Mouse (Mus musculus): ENCODE results near the gene Ttc26. TPM values are rescaled to one million over a fixed set of nuclear protein-coding genes. Genes with fewer than 3 reads are reported as not detected.
"Not testable (repeated sequence)": the region's sequence is repeated elsewhere in the genome, so short reads cannot be mapped to it uniquely, and the experiment has no call there.

Ttc26 gene
- polyA plus RNA-seq, 1 experiment, result 0.13 TPM

DNA sequence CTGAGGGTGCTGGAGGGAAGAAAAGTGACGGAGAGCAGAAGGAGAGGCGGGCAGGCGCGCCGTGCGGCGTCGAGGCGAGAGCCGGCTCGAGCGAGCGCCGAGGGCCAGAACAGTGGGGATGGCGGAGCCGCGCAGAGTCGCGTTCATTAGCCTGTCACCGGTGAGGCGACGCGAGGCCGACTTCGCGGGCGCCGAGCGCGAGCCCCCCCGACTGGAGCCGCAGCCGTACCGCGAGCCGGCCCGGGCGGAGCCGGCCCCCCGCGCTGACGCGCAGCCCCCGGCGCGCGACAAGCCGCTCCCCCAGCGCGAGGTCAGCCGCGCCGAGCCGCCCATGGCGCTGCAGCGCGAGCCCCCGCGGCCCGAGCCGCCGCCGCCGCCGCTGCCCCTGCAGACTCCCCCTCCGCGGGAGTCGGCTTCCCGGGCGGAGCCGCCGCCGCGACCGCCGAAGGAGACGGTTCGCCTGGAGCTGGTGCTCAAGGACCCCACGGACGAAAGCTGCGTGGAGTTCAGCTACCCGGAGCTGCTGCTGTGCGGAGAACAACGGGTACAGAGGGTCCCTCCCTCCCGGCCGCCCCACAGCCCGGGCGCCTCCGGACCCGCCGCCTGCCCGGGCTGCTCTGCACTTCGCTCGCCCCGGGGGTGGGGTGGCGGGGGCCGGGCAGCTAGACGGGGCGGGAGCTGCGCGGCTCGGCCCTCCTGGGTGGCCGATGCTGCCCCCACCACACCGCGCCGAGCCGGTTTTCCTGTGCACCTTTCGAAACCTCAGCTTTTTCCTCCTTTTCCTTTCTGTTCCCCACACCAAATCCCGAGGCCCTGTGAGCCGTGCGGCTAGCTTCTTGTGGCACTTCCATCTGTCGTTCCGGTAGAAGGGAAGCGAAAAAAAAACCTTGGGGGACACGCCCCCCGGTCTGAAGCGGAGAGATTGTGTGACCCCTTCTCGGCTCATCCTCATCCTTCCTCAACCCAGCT lies 53.1 kb downstream of the Ttc26 start:
- WGBS, result 3% methylated on average over 117 of the region's 118 CpGs
- peak; percentile 43; the same call in 1 of the 2 replicates for TF ChIP-seq POLR2A (IDR thresholded peaks at IDR 0.05; ENCODE audit: low read depth, low read length)
- TF ChIP-seq CTCF (IDR thresholded peaks at IDR 0.05; ENCODE audit: extremely low read depth, insufficient read length, insufficient replicate concordance, low read depth, low read length), result no peak
- peak overlapping the region; percentile 81 for H3K4me3 ChIP-seq (ENCODE audit: low read depth, low read length)
- H3K36me3 ChIP-seq (ENCODE audit: control insufficient read depth, insufficient read depth, low read length), result no peaks in the 10 kb centered on the region
- no peaks in the 10 kb centered on the region for H3K4me1 ChIP-seq (ENCODE audit: control insufficient read depth, insufficient read depth, insufficient read length, low read length)
- H3K27ac ChIP-seq (ENCODE audit: insufficient read depth, low read depth, low read length), result peak overlapping the region; percentile 83
- H3K27me3 ChIP-seq (ENCODE audit: control insufficient read depth, insufficient read depth, low read length), result no peaks in the 10 kb centered on the region

DNA sequence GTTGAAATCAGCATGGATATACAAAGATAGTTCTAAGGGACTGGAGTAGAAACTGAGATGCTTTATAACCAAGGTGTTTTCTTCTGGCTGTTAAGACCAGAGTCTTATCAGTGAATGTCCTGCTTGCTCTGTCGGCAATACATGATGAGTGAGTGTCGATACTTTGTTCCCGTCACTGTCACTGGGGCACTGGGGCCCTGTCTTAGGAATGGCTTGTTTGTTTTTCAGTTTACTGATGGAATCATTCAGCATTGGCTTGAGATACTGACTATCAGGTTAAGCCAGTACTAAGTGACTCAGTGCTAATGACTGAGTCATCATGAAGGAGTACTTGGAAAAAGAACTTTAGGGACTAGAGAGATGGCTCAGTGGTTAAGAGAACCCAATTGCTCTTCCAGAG lies 62.6 kb downstream of the Ttc26 start:
- WGBS, result 65% methylated on average over 3 of the region's 3 CpGs
- Histone ChIP-seq H3K27me3 (ENCODE audit: control insufficient read depth, insufficient read depth, low read length) (no peaks in the 10 kb centered on the region), H3K27ac (ENCODE audit: insufficient read depth, low read depth, low read length) (no peak overlapping the region), H3K36me3 (ENCODE audit: control insufficient read depth, insufficient read depth, low read length) (peaks cover 20% of the 10 kb centered on the region), H3K4me3 (ENCODE audit: low read depth, low read length) (no peak overlapping the region), H3K4me1 (ENCODE audit: control insufficient read depth, insufficient read depth, insufficient read length, low read length) (no peaks in the 10 kb centered on the region)
- TF ChIP-seq CTCF (IDR thresholded peaks at IDR 0.05; ENCODE audit: extremely low read depth, insufficient read length, insufficient replicate concordance, low read depth, low read length) (no peak), POLR2A (IDR thresholded peaks at IDR 0.05; ENCODE audit: low read depth, low read length) (no peak)

DNA sequence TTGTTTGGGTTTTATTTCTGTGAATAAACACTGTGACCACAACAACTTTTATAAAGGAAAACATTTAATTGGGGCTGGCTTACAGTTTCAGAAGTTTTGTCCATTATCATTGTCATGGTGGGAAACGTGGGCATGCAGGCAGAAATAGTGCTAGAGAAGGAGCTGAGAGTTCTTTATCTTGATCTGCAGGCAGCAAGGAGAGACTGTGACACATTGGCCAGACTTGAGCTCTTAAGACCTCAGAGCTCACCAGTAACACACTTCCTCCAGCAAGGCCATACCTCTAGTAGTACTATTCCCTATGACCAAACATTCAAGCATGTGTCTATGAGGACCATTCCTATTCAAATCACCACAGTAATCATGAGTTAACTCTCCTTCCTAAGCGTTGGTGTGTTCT lies 67.0 kb downstream of the Ttc26 start:
- Histone ChIP-seq H3K27me3 (ENCODE audit: control insufficient read depth, insufficient read depth, low read length) (no peaks in the 10 kb centered on the region), H3K4me1 (ENCODE audit: control insufficient read depth, insufficient read depth, insufficient read length, low read length) (no peaks in the 10 kb centered on the region), H3K4me3 (ENCODE audit: low read depth, low read length) (no peak overlapping the region), H3K27ac (ENCODE audit: insufficient read depth, low read depth, low read length) (no peak overlapping the region), H3K36me3 (ENCODE audit: control insufficient read depth, insufficient read depth, low read length) (peaks cover 21% of the 10 kb centered on the region; the same call in 1 of the 2 replicates)
- WGBS, result 74% methylated on average over 2 of the region's 2 CpGs
- TF ChIP-seq CTCF (IDR thresholded peaks at IDR 0.05; ENCODE audit: extremely low read depth, insufficient read length, insufficient replicate concordance, low read depth, low read length) (no peak), POLR2A (IDR thresholded peaks at IDR 0.05; ENCODE audit: low read depth, low read length) (no peak)

DNA sequence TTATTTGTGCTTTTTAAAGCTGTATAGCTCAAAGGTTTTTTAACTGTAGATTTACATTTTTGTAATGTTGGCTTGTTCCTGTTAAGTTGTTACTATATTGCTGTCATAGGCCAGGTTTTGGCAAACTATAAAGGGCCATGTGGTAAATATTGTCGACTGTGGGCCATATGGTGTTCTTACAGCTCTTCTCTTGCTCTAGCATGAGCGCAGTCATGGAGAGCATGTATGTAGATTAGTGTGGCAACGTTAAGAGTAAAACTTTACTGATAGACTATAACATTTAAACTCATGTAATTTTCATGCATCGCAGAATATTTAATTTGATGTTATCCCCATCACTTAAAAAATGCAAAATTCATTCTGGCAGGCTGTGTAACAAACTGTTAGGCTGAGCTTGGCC lies 71.8 kb downstream of the Ttc26 start:
- Histone ChIP-seq H3K4me3 (ENCODE audit: low read depth, low read length) (no peak overlapping the region), H3K4me1 (ENCODE audit: control insufficient read depth, insufficient read depth, insufficient read length, low read length) (no peaks in the 10 kb centered on the region), H3K36me3 (ENCODE audit: control insufficient read depth, insufficient read depth, low read length) (peaks cover 24% of the 10 kb centered on the region; the same call in 1 of the 2 replicates), H3K27ac (ENCODE audit: insufficient read depth, low read depth, low read length) (no peak overlapping the region), H3K27me3 (ENCODE audit: control insufficient read depth, insufficient read depth, low read length) (no peaks in the 10 kb centered on the region)
- 92% methylated on average over 4 of the region's 4 CpGs for WGBS
- no peak for TF ChIP-seq POLR2A (IDR thresholded peaks at IDR 0.05; ENCODE audit: low read depth, low read length)
- no peak for TF ChIP-seq CTCF (IDR thresholded peaks at IDR 0.05; ENCODE audit: extremely low read depth, insufficient read length, insufficient replicate concordance, low read depth, low read length)

DNA sequence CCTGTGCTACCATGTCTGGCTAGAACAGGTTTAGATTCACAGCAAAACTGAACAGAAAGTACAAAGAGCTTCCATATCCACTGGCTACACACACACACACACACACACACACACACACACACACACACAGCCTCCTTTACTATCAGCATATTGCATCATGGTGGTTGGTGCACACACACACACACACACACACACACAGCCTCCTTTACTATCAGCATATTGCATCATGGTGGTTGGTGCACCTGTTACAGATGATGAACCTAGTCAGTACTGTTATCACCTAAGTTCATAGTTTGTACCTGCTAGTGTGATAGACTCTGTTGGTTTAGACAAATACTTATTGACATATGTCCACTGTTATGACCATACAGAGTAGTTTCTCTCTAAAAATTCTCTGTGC lies 75.2 kb downstream of the Ttc26 start:
- H3K36me3 ChIP-seq (ENCODE audit: control insufficient read depth, insufficient read depth, low read length), result peaks cover 20% of the 10 kb centered on the region
- not testable (repeated sequence) for H3K4me3 ChIP-seq (ENCODE audit: low read depth, low read length); H3K27me3 ChIP-seq (ENCODE audit: control insufficient read depth, insufficient read depth, low read length); H3K4me1 ChIP-seq (ENCODE audit: control insufficient read depth, insufficient read depth, insufficient read length, low read length); H3K27ac ChIP-seq (ENCODE audit: insufficient read depth, low read depth, low read length)

DNA sequence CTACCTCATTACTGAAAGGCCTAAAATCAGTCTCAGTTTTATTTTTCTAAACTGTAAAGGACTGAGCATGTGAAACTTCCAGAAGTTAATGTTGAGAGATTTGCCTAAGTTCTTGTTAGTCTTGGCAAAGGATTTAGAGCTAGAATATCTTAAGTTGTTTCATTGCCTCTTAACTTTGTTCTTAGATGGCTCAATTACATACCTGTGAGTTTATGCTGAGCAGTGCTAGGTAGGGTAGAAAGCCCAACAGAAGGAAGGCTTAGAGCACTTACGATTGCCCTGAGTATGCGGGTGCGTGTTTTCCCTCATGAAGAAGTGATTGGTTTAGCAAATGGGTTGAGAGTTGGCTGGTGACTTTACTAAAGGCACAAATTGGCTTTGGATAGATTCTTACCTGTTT lies 76.8 kb downstream of the Ttc26 start:
- H3K27ac ChIP-seq (ENCODE audit: insufficient read depth, low read depth, low read length), result no peak overlapping the region
- no peak overlapping the region for H3K4me3 ChIP-seq (ENCODE audit: low read depth, low read length)
- H3K4me1 ChIP-seq (ENCODE audit: control insufficient read depth, insufficient read depth, insufficient read length, low read length), result no peaks in the 10 kb centered on the region
- WGBS, result 98% methylated on average over 3 of the region's 3 CpGs
- no peak for TF ChIP-seq CTCF (IDR thresholded peaks at IDR 0.05; ENCODE audit: extremely low read depth, insufficient read length, insufficient replicate concordance, low read depth, low read length)
- TF ChIP-seq POLR2A (IDR thresholded peaks at IDR 0.05; ENCODE audit: low read depth, low read length), result no peak
- peaks cover 18% of the 10 kb centered on the region for H3K36me3 ChIP-seq (ENCODE audit: control insufficient read depth, insufficient read depth, low read length)
- H3K27me3 ChIP-seq (ENCODE audit: control insufficient read depth, insufficient read depth, low read length), result no peaks in the 10 kb centered on the region

DNA sequence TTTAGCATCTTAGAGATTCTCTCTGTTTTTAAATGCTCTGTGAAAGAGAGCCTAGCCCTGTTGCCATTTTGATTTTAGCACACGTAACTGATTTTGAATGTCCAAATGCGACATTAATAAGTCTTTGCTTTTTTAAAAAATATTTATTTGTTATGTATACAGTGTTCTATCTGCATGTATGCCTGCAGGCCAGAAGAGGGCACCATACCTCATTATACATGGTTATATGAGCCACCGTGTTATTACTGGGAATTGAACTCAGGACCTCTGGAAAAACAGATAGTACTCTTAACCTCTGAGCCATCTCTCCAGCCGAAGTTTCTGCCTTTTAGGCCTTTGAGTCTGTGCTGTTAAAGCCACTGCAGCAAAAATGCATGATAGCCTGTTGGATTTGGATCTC lies 88.3 kb downstream of the Ttc26 start:
- no peak for TF ChIP-seq CTCF (IDR thresholded peaks at IDR 0.05; ENCODE audit: extremely low read depth, insufficient read length, insufficient replicate concordance, low read depth, low read length)
- TF ChIP-seq POLR2A (IDR thresholded peaks at IDR 0.05; ENCODE audit: low read depth, low read length), result no peak
- H3K4me3 ChIP-seq (ENCODE audit: low read depth, low read length), result no peak overlapping the region
- peaks cover 33% of the 10 kb centered on the region for H3K36me3 ChIP-seq (ENCODE audit: control insufficient read depth, insufficient read depth, low read length)
- H3K27me3 ChIP-seq (ENCODE audit: control insufficient read depth, insufficient read depth, low read length), result no peaks in the 10 kb centered on the region
- H3K27ac ChIP-seq (ENCODE audit: insufficient read depth, low read depth, low read length), result no peak overlapping the region
- WGBS, result 77% methylated on average over 4 of the region's 4 CpGs
- no peaks in the 10 kb centered on the region for H3K4me1 ChIP-seq (ENCODE audit: control insufficient read depth, insufficient read depth, insufficient read length, low read length)

Other genes with a start within 250 kb of the Ttc26 start
- 0.35 and 0.71 TPM in 2 replicates for gene D630045J12Rik, start 127.5 kb upstream of the Ttc26 start, polyA plus RNA-seq (2012; rRNA removed)
- 0.80 and 1.3 TPM in 2 replicates for gene Zc3hav1l, start 82.2 kb upstream of the Ttc26 start, polyA plus RNA-seq (2012; rRNA removed)
- 14.9 and 34.7 TPM in 2 replicates for gene Zc3hav1, start 26.9 kb upstream of the Ttc26 start, polyA plus RNA-seq (2012; rRNA removed)
- gene Ubn2, start 52.5 kb downstream of the Ttc26 start, polyA plus RNA-seq (2012; rRNA removed), result 1.8 and 5.1 TPM in 2 replicates
- gene Fmc1, start 152.0 kb downstream of the Ttc26 start, polyA plus RNA-seq (2012; rRNA removed), result 206 and 314 TPM in 2 replicates
- 8.2 and 14.7 TPM in 2 replicates for gene Luc7l2, start 169.9 kb downstream of the Ttc26 start, polyA plus RNA-seq (2012; rRNA removed)

All from small intestine, adult 2 months (tissue).